Mouse (Mus musculus): ENCODE results near the gene Cep170.

- TF ChIP-seq CTCF (IDR thresholded peaks at IDR 0.05; ENCODE audit: insufficient read depth, low read length) (no peak), POLR2A (IDR thresholded peaks at IDR 0.05; ENCODE audit: borderline replicate concordance, extremely low read depth, low read depth, low read length) (no peak)
Measured at GRCm38 (mm10) chr1:176861981-176862644, 48.2 kb upstream of the Cep170 start.
